Mouse (Mus musculus): ENCODE results near the gene Hmcn1. TPM values are rescaled to one million over a fixed set of nuclear protein-coding genes. Genes with fewer than 3 reads are reported as not detected.

Hmcn1 gene
- total RNA-seq, 2 experiments from 2014 or later: 1.4 TPM

DNA sequence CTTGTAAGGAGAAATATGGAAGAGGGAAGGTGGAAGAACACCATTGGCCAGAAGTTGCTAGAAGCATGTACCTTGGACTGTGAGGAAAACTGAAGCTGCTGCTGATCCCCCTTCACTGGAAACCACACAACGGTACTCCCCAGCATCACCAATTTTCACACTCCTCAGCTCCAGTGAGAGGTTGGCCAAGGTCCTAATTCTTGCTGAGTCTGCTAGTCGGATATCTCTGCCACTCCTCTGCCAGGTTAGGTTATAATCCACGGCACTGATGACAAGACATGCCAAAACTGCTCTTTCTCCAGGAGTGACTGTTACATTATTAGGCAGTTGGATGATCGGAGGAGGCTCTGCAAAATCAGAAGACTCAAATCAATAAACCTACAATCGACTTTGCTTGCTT lies 194.6 kb downstream of the Hmcn1 start:
- no peak for DNase-seq (ENCODE audit: low spot score in 2 of 2)

DNA sequence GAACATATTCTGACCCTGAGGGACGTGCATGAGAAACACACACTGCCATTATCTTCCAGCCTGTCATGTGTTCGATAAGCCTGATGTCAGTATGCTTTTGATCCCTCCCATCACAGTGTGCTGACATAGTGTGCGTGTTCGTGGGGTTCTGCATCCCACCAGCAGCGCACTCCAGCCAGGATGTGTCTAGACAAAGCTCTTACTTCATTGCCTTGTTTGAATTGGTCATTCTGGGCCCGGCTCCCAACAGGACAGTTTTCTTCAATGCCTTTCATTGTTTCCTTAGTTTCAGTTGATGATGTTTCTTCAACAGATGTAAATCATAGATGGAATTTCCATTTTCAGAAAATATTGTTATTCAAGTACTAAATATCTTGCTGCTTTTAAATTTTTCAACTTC lies 206.5 kb downstream of the Hmcn1 start:
- no peak for DNase-seq (ENCODE audit: low spot score in 2 of 2)

DNA sequence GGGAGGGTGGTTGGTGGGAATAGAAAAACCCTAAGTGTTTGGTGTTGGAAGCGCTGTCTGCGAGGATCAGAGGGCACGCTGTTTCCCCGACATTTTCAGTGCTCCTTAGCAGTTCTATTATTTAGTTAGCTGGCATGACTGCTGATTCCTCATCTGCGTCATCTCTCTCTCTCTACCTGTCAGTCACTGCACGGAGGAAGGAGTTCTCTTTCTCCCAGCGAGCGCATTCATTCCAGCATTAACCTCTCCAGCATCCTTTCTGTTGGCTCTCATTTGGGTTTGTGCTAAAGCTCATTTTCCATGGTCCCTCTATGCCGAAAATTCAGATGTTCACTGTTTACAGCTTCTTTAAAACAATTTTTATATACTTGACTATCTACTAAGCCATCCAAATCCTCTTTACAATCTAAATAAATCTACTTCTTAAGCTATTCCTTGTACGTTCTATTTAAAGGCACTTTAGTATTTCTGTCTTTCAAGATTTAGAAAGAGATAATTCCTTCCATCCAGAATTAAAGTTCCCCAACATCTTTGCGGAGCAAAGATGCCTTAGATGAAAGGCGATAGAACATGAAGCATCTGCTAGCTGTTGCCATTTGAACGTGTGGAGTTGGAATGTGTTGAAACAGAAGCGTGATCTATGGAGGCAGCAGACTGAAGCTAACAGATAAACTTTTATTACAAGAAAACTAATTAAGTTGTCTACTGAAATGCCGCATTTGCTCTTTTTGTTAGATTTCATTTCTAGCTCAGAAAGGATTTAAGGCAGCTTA lies 210.0 kb downstream of the Hmcn1 start:
- no peak for DNase-seq (ENCODE audit: low spot score in 2 of 2)

DNA sequence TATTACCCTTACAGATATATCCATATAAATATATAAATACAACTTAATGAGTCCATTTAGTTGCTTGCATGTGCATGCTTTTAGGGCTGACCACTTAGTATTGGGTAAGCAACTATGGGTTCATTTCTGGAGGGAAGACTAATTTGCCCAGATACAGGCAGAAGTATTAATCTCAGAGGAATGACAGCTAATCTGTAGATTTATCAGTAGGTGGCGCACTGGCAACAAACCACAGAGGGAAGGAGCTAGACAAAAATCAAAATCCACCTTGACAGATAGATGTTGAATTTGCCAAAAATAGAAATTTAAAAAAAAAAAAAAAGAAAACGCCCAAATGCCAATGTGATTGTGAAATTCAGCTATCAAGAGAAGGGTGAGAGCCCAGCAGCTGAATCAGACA lies 213.3 kb downstream of the Hmcn1 start:
- no peak for DNase-seq (ENCODE audit: low spot score in 2 of 2)

DNA sequence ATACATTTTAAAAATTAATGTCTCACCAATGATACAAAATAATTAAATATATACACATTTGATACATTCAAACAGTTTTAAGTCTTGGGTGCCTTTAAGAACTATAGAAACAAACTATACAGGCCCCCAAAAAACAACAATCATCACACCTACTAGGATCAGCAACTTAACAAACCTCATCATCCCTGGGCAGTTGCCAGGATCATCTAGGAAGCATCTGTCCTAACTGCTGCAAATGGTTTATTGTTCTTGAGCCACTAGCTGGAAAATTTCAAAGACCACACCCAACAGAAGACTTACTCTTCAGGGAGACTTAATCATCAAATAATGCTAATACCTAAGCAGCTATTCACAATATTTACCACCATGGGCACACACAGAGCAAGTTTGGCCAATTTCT lies 216.5 kb downstream of the Hmcn1 start:
- DNase-seq (ENCODE audit: low spot score in 2 of 2): no peak

DNA sequence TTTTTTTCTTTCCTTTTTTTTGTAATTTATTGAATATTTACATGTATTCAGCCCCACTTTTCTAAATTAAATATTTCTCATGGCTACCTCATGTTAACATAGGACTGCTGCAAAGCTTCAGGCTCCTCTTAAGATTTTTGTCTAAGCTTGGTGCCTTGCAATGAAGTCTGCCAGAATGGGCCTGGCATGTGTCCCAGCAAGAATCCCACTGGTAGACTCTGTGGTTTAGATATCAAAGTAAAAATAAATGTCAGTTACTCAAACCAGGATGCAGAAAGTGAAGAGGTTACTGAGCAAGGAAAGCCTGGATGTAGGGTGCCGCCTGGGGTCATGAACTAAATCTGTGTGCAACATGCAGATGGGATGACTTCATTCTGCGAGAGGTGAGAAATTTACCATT lies 217.5 kb downstream of the Hmcn1 start:
- no peak for DNase-seq (ENCODE audit: low spot score in 2 of 2)

DNA sequence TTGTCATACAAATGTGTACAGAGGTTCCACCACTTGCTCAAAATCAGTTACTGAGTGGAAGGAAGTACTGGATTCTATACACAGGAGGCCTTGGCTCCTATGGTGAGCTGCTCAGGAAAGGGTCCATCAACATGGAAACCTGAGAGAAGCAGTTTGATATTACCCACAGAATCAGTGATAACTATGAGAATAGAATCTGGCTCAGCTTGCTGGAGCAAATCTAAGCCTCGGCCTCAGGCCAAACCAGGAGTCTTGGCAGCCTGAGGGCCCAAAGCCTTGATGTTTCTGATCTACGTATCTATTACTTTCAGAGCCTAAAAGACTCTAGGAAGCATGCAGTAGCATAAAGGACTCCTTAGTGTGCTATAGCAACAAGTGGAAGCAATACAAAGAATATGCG lies 220.3 kb downstream of the Hmcn1 start:
- no peak for DNase-seq (ENCODE audit: low spot score in 2 of 2)

DNA sequence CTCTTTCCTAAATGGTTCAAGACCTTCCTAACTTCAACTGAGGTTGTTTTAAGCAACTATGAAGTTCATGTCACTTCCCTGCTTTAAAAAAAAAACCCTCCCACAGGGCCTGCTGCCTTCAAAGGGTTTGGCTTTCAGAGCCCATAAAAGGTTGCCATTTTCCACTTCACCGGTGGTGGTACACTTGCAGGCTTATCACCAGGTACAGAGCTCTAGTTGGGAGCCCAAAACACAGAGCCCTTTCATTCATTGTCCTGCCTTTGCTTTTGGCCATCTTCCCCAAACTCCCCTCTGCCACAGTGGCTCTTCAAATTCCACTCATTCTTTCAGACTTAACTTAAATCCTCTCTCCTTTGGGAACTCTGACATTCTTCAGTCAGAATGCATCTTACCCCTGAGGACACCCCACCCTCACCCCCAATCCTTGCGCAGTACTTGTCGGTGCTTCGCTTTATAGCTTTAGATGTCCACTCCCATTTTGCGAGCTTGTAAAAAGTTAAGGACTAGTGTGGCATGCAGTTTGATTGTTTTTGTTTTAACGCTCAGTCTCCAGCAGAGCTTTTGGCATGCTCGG lies 222.2 kb downstream of the Hmcn1 start:
- DNase-seq (ENCODE audit: low spot score in 2 of 2): no peak

DNA sequence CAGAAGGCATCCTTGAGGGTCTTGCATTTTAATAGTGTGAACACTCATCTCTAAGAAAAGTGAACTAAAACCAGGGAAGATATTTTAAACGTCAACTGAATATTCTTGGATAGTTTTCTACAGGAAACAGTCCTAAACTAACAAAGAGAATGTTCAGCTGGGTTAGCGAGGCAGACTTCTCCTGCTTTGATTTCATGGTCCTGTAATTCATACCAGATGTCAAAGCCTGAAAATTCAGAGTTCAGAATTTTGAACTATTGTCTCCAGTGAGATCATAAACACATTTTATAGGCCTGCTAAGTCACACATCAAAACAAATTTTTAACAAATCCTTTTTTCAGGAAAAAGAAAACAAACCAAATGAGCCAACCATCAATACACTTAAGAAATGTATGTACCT lies 223.4 kb downstream of the Hmcn1 start:
- no peak for DNase-seq (ENCODE audit: low spot score in 2 of 2)

DNA sequence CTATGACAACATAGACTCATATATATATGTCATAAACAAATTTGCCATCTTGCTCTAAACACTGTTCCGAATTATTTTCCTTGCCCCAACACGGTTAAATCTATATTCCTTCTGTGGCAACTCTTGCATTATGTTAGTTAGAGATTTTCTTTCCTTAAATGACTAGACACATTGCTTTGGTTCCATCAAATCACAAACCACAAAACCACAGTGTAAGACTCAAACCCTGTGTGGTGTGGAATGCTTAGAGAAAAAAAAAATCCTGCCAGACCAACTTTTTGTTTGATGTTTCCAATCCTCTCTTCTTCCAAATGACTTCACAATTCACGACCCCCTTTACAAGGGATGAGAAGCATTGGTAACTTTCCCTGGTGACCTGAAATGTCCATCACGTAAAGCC lies 231.6 kb downstream of the Hmcn1 start:
- DNase-seq (ENCODE audit: low spot score in 2 of 2): no peak

DNA sequence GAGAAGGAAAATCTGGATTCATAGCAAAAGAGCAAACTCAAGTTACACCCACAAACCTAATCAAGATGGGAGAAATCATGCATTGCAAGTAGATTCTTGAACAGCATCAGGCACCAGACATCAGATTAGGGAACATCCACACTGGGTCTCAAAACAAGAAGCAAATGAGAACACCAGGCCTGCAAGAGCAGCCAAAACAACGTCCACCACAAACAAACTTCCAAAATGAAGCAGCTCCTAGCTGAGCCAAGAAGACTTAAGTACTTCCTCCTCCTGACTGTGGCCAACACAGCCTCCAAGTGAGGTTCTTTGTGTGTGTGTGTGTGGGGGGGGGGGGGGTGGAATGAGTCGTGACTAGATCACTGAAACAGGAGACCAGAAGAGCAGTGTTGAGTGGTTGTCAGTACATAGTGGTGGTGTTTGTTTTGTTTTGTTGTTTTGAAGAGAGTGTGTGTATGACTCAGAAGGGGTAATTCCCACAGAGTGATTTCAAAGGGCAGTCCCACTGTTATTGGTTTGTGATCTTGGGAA lies 232.4 kb downstream of the Hmcn1 start:
- DNase-seq (ENCODE audit: low spot score in 2 of 2): no peak

DNA sequence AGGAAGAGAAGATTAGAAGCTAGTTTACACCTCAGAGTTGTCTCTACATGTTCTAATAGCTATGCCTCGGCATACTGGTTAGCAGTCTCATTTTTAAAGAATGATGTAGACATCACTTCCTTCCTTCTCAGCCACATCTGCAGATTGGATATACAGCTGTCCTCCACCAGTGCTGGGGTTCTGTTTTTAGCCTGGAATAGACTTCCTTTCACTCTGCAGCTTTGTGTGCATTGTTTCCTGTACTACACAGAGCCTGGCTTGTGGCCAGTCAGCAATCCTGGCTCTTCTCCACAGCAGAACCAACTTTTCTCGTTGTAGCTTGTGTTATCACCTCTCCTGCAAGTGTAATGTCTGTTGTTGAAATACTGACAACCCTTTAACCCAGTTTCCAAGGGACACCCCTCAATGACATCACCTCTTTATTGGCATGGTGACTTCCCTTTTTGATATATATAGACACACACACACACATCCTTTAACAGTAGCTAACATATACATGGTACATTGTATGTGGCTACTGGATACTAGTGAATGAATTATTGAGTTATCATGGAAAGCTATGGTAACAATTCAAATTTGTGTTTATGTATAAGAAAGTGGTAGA lies 233.7 kb downstream of the Hmcn1 start:
- no peak for DNase-seq (ENCODE audit: low spot score in 2 of 2)

DNA sequence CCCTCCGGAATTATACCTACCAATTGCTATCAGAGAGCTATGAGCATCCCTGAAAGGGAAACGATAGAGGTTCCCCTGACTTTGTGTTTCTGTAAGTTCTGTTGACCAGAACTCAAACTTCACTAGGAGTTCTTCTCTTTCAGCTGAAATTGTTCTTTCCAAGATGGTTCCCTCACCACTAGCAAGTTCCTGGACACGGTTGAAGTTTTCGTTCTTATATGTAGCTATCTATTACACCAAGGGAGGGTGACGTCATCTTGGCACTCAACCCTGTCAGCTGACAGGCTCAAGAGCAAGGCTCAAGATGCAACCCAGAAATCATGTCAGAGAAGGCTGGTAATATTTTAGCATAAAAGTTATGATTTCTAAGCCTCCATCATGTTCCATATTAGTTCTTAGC lies 239.3 kb downstream of the Hmcn1 start:
- DNase-seq (ENCODE audit: low spot score in 2 of 2): no peak

DNA sequence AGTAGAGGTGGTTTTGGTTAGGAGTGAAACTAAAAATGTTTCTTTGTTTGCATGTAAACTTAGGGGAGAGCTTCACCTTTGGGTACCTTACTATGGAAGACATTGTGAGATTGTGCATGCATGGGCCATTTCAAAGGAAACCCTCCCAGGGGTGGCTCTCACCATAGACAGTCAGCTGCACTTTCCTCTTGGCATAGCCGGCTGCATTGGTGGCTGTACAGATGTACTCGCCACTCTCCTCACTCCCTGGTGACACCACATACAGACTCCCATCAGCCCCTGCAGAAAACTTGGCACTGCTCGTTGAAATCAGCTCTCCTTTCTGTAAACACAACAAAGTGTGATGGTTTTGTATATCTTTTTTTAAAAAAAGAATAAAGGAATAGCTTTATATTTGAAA lies 244.5 kb downstream of the Hmcn1 start:
- no peak for DNase-seq (ENCODE audit: low spot score in 2 of 2)

DNA sequence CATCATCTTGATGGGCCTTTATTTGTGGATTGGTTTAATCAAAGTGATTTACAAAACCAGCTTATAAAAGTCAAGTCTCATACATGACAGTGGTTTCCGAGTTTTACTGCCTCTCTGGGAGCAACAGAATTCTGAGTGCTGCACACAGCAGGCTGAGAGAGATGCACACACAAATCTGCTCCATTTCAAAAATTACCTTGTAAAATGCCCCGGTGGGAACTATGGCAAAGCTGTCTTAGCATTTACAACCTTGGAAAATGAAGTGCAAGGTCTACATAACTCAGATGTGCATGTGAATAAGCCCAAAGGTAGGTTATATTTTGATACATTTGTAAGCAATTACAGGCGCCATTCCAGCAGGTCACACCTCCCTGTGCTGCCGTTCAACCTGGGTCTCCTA lies 245.5 kb downstream of the Hmcn1 start:
- no peak for DNase-seq (ENCODE audit: low spot score in 2 of 2)

DNA sequence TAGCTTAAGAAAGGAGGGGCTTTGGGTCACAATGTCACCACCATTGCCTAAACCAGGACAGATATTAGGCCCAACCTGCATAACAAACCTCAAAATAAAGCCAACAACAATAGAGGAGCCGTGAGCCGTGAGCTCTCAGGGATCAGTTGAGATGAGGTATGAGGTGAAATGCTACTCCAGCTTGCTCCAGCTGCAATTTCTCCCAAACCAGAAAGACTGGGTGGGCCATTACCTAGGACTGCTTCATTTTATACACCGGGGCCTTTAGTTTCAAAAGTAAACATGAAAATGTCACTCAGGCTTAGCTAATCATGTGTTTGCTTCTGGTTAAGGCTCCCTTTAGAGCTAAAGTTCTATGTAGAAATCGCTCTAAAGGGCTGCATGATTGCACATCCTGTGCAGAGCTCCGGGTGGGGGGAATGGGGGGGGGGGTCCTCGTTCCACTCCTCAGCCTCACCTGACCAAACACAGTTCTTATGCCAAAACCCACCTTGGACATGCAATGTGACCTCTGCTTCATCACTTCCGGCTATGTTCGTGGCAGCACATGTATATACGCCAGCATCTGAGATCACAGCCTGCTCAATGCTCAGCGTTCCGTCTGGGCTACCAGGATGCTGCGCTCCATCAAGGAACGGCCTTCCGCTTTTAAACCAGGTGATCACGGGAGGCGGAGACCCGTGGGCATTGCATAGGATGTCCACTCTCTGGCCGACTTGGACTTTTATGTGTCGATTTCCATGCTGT lies 250.0 kb downstream of the Hmcn1 start:
- DNase-seq (ENCODE audit: low spot score in 2 of 2): no peak

DNA sequence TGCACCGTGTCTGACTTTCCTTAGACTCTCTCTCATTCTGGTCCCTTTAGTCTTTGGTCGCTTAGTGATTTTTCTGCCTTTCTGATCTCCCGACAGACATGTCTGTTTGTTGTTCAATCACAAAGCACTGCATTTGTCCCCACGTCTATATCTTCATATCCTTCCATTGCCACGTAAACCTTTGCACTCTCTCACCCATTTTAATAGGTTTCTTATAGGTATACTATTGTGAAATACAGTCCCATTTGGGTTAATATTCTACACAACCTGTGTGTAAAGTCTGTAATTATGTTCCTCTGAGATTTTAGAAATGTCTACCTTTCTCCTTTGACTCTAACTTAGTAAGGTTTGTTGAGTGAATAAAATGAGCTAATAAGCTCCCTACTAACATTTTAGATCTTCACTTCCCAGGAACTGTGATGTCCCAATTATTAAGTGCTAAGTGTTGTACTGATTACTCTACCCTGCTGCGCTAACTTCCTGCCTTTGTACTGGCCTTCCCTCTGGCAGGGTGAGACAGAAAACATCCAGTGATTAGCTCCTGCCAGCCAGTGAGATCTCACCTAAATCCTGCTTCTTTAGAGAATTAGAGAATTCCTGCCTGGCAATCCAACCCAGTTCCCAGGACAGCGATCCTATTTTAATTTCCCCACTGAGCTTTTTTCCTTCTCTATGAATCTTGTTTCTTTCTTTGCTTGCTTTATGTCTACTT lies 250.7 kb downstream of the Hmcn1 start:
- DNase-seq (ENCODE audit: low spot score in 2 of 2): no peak

DNA sequence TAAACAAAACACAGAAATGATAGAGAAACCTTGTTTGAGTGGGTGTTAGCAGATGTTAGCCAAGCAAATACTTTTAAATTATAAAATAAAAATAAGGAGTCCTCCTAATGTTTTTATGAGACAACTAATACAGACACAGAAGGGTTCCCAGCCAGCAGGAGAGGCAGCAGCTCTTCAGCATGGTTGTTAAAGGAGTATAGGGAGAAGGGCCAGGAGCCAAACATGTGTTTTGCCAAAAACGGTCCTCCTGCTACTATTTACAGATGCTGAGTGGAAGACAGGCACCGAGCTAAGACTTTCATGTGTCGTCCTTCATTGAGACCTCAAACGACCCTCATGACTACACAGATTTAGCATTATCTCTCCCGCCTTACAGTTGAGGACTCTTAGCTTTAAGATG lies 281.8 kb downstream of the Hmcn1 start:
- DNase-seq (ENCODE audit: low spot score in 2 of 2): no peak

DNA sequence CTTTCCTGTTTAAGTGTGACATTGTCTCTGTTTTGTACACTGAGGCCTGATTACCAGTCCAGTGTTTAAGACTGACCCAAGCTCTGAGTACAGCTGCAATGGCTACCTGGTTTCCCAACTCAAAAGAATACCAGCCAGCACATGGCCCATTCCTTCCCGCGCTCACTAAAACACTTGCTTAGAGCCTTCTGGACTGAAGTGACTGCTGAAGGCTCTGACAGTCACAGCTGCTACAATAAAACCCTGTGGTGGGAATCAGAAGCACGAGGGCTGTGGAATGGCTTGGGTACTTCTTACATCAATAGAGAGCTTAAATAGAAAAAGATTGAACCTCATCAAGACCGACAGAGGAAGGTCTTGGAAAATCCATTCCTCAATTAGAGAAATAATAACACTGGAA lies 286.7 kb downstream of the Hmcn1 start:
- no peak for DNase-seq (ENCODE audit: low spot score in 2 of 2)

DNA sequence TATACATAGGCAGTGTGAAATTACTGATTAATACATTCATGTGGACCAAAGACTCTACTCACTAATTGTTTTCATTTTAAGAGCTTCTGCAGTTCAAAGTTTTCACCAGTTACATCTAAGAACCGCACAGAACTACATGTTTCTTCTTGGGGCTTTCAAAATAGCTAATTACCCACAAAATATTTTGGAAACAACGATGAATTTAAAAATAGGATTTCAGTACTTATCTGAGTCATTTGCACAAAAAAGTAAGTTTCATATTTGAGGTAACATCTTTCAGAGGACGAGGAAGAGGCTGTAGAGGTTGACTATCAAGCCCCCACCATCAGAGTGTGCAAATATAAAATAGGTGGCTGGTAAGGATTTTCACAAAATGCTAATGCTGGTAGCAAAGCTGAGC lies 295.5 kb downstream of the Hmcn1 start:
- DNase-seq (ENCODE audit: low spot score in 2 of 2): no peak

DNA sequence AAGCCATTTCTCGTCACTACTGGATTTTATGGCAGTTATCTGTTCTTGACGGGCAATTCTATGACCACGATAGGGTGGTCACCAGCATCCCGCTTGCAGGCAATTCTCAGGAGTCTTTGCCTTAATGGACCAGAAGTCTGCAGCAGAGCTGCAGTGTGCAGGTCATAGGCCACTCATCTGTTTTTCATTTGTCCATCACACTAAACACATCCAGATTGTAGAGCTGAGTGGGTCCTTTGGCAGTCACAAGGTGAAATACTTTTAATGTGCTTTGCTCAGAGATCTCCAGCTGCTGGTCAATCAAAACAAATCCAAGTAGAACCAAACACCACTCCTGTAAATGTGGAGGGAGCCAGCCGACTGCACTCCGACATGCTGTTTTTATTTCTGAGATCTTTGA lies 311.2 kb downstream of the Hmcn1 start:
- no peak for DNase-seq (ENCODE audit: low spot score in 2 of 2)

Measured in adrenal gland, adult 18-20 months (tissue).